Mouse (Mus musculus) stomach, embryonic 14.5 days (tissue): ENCODE data around the gene Zfhx3. TPM values are rescaled to one million over a fixed set of nuclear protein-coding genes. Genes with fewer than 3 reads are reported as not detected.

Experiments
- ATAC-seq: fragments of 200-750 bp; cut with Nextera tagmentation; 2 replicates; pipeline ENCODE4 v1.8.0; 2017; ENCODE audit warnings: low read depth, moderate TSS enrichment; ENCODE audit not compliant: insufficient number of reproducible peaks, insufficient read depth, low FRiP score
- H3K27ac ChIP-seq: fragments of 300-500 bp; sonication (generic); 2 replicates; pipeline ENCODE4 v1.5.1; 2014; ENCODE audit warnings: mild to moderate bottlenecking, low read length, moderate library complexity, mixed read lengths
- H3K27me3 ChIP-seq: fragments of 300-500 bp; sonication (generic); 2 replicates; pipeline ENCODE4 v1.6.1; 2014; ENCODE audit warnings: low read length, control low read depth, mixed read lengths; ENCODE audit not compliant: control insufficient read depth, insufficient read depth
- H3K36me3 ChIP-seq: fragments of 300-500 bp; sonication (generic); 2 replicates; pipeline ENCODE4 v1.6.1; 2014; ENCODE audit warnings: mild to moderate bottlenecking, control low read depth, low read length, moderate library complexity, mixed read lengths; ENCODE audit not compliant: control insufficient read depth, insufficient read depth
- H3K4me1 ChIP-seq: fragments of 300-500 bp; sonication (generic); 2 replicates; pipeline ENCODE4 v1.6.1; 2014; ENCODE audit warnings: low read length, control low read depth, mixed read lengths; ENCODE audit not compliant: control insufficient read depth, insufficient read depth
- H3K4me2 ChIP-seq: fragments of 300-500 bp; sonication (generic); replicated peaks from 2 replicates; pipeline ENCODE4 v1.6.1; 2014; ENCODE audit warnings: low read depth, low read length, control low read depth
- H3K4me3 ChIP-seq: fragments of 300-500 bp; sonication (generic); 2 replicates; pipeline ENCODE4 v1.5.1; 2014; ENCODE audit warnings: low read depth, low read length, control low read depth
- H3K9ac ChIP-seq: fragments of 300-500 bp; sonication (generic); replicated peaks from 2 replicates; pipeline ENCODE4 v1.6.1; 2014; ENCODE audit warnings: low read depth, mild to moderate bottlenecking, control low read depth, low read length, moderate library complexity, mixed read lengths
- H3K9me3 ChIP-seq: fragments of 300-500 bp; sonication (generic); 2 replicates; pipeline ENCODE4 v1.6.1; 2016; ENCODE audit warnings: low read depth, low read length, control low read depth; ENCODE audit not compliant: control insufficient read depth
- WGBS: fragments of 180-500 bp; shearing (Covaris S2); extraction: QIAGEN DNeasy Blood & Tissue Kit; methylation state at CpG from one replicate; pipeline ENCODE4 v1.1.7; 2014; 5-methylcytosine and 5-hydroxymethylcytosine counted together
- polyA plus RNA-seq: library from polyadenylated mRNA; unstranded; fragments of >200 nt; fragmentation: Nextera tagmentation; extraction: Ambion mirVana; gene quantifications from 2 replicates; pipeline ENCODE4 v1.2.1, GENCODE M21; 2014

Gene Zfhx3
- polyA plus RNA-seq, 1 experiment from 2014 or later = 25.4 TPM

- no peaks in the 10 kb centered on the region for H3K9me3 ChIP-seq
- H3K9ac ChIP-seq = no peak overlapping the region
- no peak overlapping the region for H3K4me3 ChIP-seq
- ATAC-seq = no peak
- no peaks in the 10 kb centered on the region for H3K27me3 ChIP-seq
- no peak overlapping the region for H3K27ac ChIP-seq
- H3K4me1 ChIP-seq = peaks cover 26% of the 10 kb centered on the region
- 75% methylated on average over 2 of the region's 2 CpGs for WGBS
- no peaks in the 10 kb centered on the region for H3K36me3 ChIP-seq
- no peak overlapping the region for H3K4me2 ChIP-seq
Measured at GRCm38 (mm10) chr8:108909455-108909854, 967.0 kb downstream of the Zfhx3 start.

GRCm38 (mm10) chr8:108910843-108911242, 968.4 kb downstream of the Zfhx3 start:
- Histone ChIP-seq H3K4me3 (no peak overlapping the region), H3K27ac (peak overlapping the region; percentile 52; the same call in 1 of the 2 replicates)
- WGBS = 71% methylated on average over 12 of the region's 12 CpGs

DNA sequence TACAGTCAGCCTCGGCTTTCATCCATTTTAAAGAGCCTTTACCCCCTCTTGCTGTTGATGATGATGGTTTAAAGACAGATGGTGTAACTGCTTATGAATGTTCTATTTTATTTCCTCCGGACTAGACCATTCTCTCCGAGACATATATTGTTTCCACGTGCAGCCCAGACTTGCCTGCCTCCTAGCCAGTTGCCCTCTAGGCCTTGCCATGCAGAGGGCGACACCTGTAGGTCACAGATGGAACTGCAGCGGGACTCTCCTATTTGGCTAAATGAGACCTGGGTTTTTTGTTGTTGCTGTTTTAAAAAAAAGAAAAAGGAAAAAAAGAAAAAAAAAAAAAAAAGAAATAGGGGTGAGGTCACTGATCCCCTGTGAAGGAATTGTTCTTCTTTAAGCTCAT, 969.1 kb downstream of the Zfhx3 start:
- H3K4me1 ChIP-seq = peaks cover 22% of the 10 kb centered on the region
- no peak overlapping the region for H3K9ac ChIP-seq
- no peak overlapping the region for H3K4me2 ChIP-seq
- no peak overlapping the region; the same call in 1 of the 2 replicates for H3K27ac ChIP-seq
- no peaks in the 10 kb centered on the region for H3K9me3 ChIP-seq
- H3K4me3 ChIP-seq = no peak overlapping the region
- no peak for ATAC-seq
- WGBS = 8% methylated on average over 6 of the region's 6 CpGs
- H3K36me3 ChIP-seq = no peaks in the 10 kb centered on the region
- H3K27me3 ChIP-seq = no peaks in the 10 kb centered on the region

More at GRCm38 (mm10) chr8:108910843-108911242, 968.4 kb downstream of the Zfhx3 start:
- H3K27me3 ChIP-seq = no peaks in the 10 kb centered on the region
- H3K4me1 ChIP-seq = peaks cover 23% of the 10 kb centered on the region
- no peak overlapping the region for H3K4me2 ChIP-seq
- H3K9me3 ChIP-seq = no peaks in the 10 kb centered on the region
- H3K36me3 ChIP-seq = no peaks in the 10 kb centered on the region
- no peak overlapping the region for H3K9ac ChIP-seq
- no peak for ATAC-seq

- 90% methylated on average over 7 of the region's 7 CpGs for WGBS
Measured at GRCm38 (mm10) chr8:108912998-108913397, 970.6 kb downstream of the Zfhx3 start.

DNA sequence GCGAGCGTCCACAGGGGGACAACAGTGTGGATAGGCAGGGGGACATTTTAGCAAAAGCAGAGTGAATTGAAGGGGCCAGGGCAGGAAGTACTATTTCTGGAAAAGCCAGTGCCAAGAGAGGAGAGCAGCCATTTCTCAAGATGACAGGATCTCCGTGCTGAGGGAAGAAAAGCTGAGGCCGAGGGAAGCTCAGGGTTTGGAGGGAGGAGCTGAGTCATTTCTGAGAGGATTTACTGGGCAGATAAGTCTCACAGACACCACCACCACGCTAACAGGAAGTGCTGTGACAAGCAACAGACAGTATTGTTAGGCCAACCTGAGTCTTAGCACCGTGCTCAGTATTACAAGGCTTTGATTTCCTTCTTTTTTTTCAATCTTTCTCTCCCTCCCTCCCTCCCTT, 973.0 kb downstream of the Zfhx3 start:
- H3K9me3 ChIP-seq = no peaks in the 10 kb centered on the region
- H3K4me1 ChIP-seq = peaks cover 18% of the 10 kb centered on the region
- 10% methylated on average over 6 of the region's 6 CpGs for WGBS
- ATAC-seq = peak; percentile 38; the same call in 1 of the 2 replicates
- H3K27ac ChIP-seq = peak overlapping the region; percentile 89
- no peak overlapping the region for H3K4me3 ChIP-seq
- no peaks in the 10 kb centered on the region for H3K27me3 ChIP-seq
- no peak overlapping the region for H3K9ac ChIP-seq
- H3K4me2 ChIP-seq = 0 out of 2 replicates have a peak overlapping the region, but pooled peaks have one; percentile 18
- no peaks in the 10 kb centered on the region for H3K36me3 ChIP-seq

More at GRCm38 (mm10) chr8:108912998-108913397, 970.6 kb downstream of the Zfhx3 start:
- Histone ChIP-seq H3K9ac (no peak overlapping the region), H3K27me3 (no peaks in the 10 kb centered on the region), H3K4me1 (peaks cover 18% of the 10 kb centered on the region), H3K27ac (no peak overlapping the region), H3K9me3 (no peaks in the 10 kb centered on the region), H3K36me3 (no peaks in the 10 kb centered on the region), H3K4me2 (no peak overlapping the region), H3K4me3 (no peak overlapping the region)
- no peak for ATAC-seq

- 12% methylated on average over 6 of the region's 6 CpGs for WGBS
- Histone ChIP-seq H3K27me3 (no peaks in the 10 kb centered on the region), H3K36me3 (no peaks in the 10 kb centered on the region), H3K4me1 (peaks cover 18% of the 10 kb centered on the region), H3K9ac (no peak overlapping the region), H3K27ac (peak overlapping the region; percentile 89), H3K9me3 (no peaks in the 10 kb centered on the region), H3K4me2 (peak overlapping the region; percentile 18; the same call in 1 of the 2 replicates), H3K4me3 (no peak overlapping the region)
- peak; percentile 62 for ATAC-seq
Measured at GRCm38 (mm10) chr8:108915876-108916275, 973.4 kb downstream of the Zfhx3 start.

DNA sequence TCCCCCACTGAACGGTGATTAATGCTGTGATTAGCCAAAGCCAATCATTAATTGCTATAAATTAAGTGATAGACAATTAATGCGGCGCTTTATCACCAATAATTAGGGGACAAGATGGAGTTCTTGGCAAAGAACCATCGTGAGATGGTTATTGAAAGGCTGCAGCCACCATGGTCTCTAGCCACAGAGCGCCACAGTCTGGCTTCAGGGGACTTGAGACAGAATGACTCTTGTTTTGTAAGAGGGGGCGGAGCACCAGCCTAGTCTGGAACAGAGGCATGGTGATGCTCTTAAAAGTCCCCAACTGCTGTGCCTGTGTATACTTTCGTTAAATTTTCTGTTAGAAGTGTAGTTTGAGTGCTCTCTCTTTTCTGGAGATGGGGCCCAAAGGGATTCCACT, 977.7 kb downstream of the Zfhx3 start:
- Histone ChIP-seq H3K4me1 (peaks cover 12% of the 10 kb centered on the region), H3K27me3 (no peaks in the 10 kb centered on the region), H3K9ac (no peak overlapping the region), H3K27ac (no peak overlapping the region), H3K4me3 (no peak overlapping the region), H3K36me3 (no peaks in the 10 kb centered on the region), H3K4me2 (no peak overlapping the region), H3K9me3 (no peaks in the 10 kb centered on the region)
- WGBS = 92% methylated on average over 7 of the region's 7 CpGs
- ATAC-seq = no peak

DNA sequence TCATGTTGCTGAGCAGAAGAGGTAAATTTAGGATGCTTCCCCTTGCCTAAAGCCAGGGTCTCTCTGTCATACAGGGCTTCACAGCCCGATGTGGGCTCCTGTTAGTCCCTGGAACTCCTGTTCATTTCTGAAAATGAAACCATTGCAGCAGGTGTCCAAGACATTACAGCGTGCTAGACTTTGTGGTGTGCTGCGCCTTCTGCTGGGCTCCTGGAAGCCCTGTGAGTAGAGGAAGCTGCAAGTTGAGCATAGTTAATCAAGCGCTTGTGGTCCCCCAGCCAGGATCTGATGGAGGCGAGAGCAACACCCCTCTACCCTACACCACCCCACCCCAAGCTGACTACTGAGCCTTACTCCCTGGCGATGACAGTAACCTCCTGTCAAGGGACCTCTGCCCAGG, 980.7 kb downstream of the Zfhx3 start:
- Histone ChIP-seq H3K4me3 (no peak overlapping the region), H3K4me1 (no peaks in the 10 kb centered on the region), H3K4me2 (no peak overlapping the region), H3K36me3 (no peaks in the 10 kb centered on the region), H3K27me3 (no peaks in the 10 kb centered on the region), H3K27ac (no peak overlapping the region), H3K9me3 (no peaks in the 10 kb centered on the region), H3K9ac (no peak overlapping the region)
- 91% methylated on average over 6 of the region's 6 CpGs for WGBS
- no peak for ATAC-seq

GRCm38 (mm10) chr8:108924526-108924925, 982.1 kb downstream of the Zfhx3 start:
- no peaks in the 10 kb centered on the region for H3K4me1 ChIP-seq
- H3K4me2 ChIP-seq = no peak overlapping the region
- no peak overlapping the region for H3K4me3 ChIP-seq
- no peaks in the 10 kb centered on the region for H3K27me3 ChIP-seq
- no peak overlapping the region for H3K27ac ChIP-seq
- 90% methylated on average over 9 of the region's 9 CpGs for WGBS
- no peaks in the 10 kb centered on the region for H3K36me3 ChIP-seq
- H3K9ac ChIP-seq = no peak overlapping the region
- no peak for ATAC-seq
- no peaks in the 10 kb centered on the region for H3K9me3 ChIP-seq
